Mouse (Mus musculus) B cell, adult 67 days (primary cell): Measurements from ENCODE around the gene Psmd1. TPM values are rescaled to one million over a fixed set of nuclear protein-coding genes. Genes with fewer than 3 reads are reported as not detected.

Experiments
- total RNA-seq, 2 experiments: library from RNA; stranded (reverse); gene quantifications; 4 replicates each; pipeline ENCODE4 v1.2.4; 2023

Psmd1 gene
- 10 to 100 TPM; 53.0 to 63.3 TPM for total RNA-seq

DNA sequence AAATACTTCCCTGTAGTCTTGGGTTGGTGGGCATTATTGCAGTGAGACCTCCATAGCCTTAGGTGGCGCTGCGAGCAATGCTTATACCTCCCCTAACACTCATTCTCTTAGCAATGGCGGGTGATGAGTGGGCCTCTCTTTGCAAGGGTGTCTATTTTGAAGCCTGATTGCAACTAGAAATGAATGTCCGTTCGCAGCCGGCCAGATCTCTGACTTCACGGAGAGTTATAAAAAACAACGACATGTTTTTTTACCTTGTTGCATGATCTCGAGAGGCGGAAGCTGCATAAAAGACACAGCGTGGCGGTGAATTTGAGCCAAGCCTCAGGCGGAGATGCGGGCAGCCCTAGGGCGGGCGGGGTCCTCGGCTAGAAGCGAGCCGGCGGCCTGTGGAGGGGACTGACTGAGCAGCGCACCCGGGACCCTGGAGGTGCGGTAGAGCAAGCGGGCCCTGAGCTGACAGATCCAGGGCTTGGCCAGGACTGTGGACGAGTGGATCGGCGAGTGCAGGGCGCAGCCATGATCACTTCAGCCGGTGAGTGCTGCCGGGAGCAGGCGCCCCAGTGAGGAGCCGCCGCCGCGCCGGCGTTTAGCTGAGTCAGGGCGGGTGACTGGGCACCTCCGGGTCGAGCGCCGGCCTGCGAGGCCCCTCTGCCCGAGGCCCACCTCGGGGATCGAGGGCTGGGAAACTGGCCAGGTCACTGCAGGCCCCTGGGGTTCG lies at the start of gene Psmd1:
Psmd1 (plus strand) TSS at position 117 of the 721 bp plus-strand sequence.

DNA sequence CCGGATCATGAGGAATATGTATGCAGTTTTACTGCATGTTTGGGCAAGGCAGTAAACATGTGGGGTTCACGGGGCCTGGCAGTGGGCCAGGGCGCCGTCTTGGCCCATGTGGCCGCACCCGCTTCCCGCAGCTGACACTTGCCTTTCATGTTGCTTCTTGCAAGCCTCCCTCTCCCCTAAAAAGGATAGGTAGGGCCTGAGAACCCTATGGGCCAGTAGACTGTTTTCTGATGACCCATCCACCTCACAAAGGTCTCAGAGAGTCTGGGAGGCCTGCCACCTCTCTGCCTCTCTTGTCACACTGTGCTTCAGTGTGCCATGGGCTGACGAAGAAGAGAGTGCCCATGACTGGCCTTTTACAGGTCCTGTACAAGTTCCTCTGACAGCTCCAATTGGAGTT lies 47.7 kb upstream of the Psmd1 start, which contains the start of gene Spata3:
Spata3 (plus strand) TSS at position 301 of the 400 bp plus-strand sequence.

DNA sequence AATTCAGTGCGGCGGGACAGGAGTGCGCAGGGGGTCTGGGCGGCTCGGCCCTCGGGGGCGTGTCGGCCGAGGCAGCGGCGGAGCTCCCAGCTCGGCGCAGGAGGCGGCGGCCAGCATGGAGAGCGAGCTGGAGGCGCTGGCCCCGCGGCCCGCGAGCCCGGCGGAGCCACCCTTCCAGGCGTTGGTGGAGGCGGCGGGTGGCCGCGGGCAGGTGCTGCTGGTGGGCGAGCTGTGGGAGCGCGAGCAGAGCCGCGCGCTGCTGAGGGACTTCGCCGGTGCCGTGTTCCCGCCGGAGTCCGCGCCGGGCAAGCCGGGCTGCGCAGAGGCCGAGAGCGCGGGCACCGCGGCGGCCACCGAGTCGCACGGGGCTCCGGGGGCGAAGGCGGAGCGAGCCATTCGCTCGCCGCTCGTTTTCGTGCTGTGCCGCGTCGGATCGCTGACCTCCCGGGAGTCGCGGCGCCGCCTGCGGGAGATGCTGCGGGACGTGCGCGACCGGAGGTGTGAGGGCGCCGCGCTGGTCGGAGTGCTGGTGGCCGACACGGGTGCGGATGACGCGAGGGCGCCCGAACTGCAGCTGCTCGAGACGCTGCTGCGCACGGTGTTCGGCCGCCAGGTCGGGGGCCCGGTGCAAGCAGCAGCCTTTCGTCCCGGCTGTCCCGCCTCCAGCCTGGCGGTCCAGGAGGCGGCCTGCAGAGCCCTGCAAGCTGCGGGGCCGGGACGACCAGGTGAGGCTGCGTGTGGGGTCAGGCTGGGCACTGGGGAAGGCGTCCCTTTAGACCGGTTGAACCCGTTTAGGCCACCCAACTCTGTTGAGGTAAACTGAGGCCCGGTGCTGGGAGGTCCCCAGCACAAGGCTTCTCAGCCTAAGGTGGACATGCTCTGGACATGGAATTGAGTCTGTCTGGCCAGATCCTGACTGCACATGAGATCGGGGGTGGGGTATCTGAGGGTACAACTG lies 18.1 kb upstream of the Psmd1 start, which contains the start of gene 2810459M11Rik:
2810459M11Rik (plus strand) TSS at position 16 of the 958 bp plus-strand sequence.

DNA sequence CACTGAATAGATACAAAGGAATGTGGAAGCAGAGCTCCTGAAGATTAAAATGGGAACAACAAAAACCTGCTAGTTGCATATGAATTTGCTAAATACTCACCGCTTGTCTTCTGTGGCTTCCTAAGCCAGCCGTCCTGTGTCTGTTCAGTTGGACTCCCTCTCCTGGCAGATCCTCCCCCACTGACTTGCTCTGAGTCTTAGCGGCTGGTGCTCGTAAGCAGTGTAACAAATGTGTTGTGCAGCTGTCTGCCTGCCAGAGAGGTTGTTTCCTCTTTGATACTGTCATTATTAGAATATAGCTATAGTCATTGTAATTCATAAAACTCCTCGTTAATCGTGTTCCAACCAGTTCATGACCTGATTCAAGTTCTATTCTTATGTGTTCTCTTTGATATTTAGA lies 47.6 kb downstream of the Psmd1 start, which contains the start of gene Htr2b:
Htr2b (minus strand) TSS at position 192 of the 400 bp plus-strand sequence.

DNA sequence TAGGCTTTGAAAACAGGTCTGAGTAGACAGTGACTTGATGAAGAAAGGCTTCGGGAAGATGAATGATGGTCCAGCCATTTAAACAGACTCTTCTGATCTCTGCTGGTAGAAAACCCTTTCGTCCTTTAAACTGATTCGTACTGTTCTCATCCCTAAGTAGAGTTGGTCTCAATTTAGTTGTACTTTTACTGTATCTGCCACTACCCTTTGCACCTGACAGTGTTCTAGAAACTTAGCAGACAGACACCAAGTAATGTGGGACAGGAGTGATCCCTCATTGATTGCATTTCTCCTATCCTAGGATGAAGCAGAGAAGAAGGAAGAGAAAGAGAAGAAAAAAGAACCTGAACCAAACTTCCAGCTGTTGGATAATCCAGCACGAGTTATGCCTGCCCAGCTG lies 69.2 kb downstream of the Psmd1 start, which contains the start of gene Gm21972:
Gm21972 (plus strand) TSS at position 301 of the 400 bp plus-strand sequence.

DNA sequence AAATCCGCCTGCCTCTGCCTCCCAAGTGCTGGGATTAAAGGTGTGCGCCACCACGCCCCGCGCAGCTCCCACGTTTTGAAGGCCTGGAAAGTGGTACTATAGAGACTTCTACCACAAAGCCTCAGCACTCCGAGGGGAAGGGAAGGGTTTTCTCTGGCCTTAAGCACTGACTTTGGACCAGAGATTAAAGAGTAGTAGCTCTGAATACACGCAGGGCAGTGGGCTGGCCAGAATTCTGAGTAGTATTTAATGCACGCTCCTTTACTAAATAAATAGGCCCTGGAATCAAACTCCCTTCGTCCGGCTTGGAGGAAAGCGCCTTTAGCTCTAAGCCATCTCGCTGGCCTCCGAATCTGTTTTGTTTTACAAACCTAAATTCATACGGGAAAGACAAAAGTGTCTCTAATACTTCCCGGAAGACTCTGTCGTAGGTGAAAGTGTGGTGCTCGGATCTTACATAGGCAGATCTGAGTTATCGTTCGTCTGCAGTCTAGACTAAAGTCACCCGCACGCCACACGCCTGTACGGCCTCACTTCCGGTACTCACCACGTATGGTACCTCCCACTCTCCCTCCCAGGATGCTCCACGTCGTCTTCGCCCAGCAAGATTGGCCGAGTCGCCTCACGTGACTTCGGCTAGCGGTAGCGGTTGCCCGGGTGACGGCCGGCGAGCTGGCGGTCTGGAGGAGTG lies 90.1 kb downstream of the Psmd1 start, which contains the start of gene Armc9:
Armc9 (plus strand) TSS at position 648 of the 691 bp plus-strand sequence.

Other genes with a start within 250 kb of the Psmd1 start
- 10 to 100 TPM; 16.5 to 19.5 TPM for gene Itm2c, start 170.1 kb upstream of the Psmd1 start, total RNA-seq
- not detected for gene 4933407L21Rik, start 135.9 kb upstream of the Psmd1 start, total RNA-seq
- gene Gpr55, start 103.4 kb upstream of the Psmd1 start, total RNA-seq: 1 to 10 TPM; 1.9 to 3.1 TPM
- not detected for gene Spata3, start 47.6 kb upstream of the Psmd1 start, total RNA-seq
- not detected for gene 2810459M11Rik, start 18.5 kb upstream of the Psmd1 start, total RNA-seq
- gene Htr2b, start 47.6 kb downstream of the Psmd1 start, total RNA-seq: not detected
- not detected for gene Gm21972, start 69.2 kb downstream of the Psmd1 start, total RNA-seq
- 1 to 10 TPM; 5.8 to 7.3 TPM for gene Armc9, start 90.4 kb downstream of the Psmd1 start, total RNA-seq
- 10 to 100 TPM in 1 of 2 experiments, 1 to 10 TPM in 1; 7.9 to 10.5 TPM for gene B3gnt7, start 238.4 kb downstream of the Psmd1 start, total RNA-seq